Mouse (Mus musculus): Measurements from ENCODE around the gene Kmt5c. TPM values are rescaled to one million over a fixed set of nuclear protein-coding genes. Genes with fewer than 3 reads are reported as not detected.
A peak's percentile ranks its signal among the peaks of the same experiment; 100 is the strongest.

Kmt5c gene
- polyA plus RNA-seq, 1 experiment from 2014 or later = 88.1 TPM

- no peak overlapping the region for H3K4me3 ChIP-seq (ENCODE audit: low read depth, low read length)
- ATAC-seq (replicated peaks; ENCODE audit: low FRiP score) = no peak
- H3K36me3 ChIP-seq (ENCODE audit: control insufficient read depth, insufficient read depth, low read length) = no peaks in the 10 kb centered on the region
- WGBS = 93% methylated on average over 2 of the region's 2 CpGs
- H3K9ac ChIP-seq (ENCODE audit: low read length) = no peak overlapping the region
- H3K27me3 ChIP-seq (ENCODE audit: control insufficient read depth, insufficient read depth, low read length) = no peaks in the 10 kb centered on the region
- no peak overlapping the region for H3K4me2 ChIP-seq (ENCODE audit: low read depth, low read length, severe bottlenecking)
- H3K9me3 ChIP-seq (ENCODE audit: control insufficient read depth, low read length) = no peaks in the 10 kb centered on the region
- no peak overlapping the region for H3K27ac ChIP-seq (ENCODE audit: low read depth, low read length)
- DNase-seq (ENCODE audit: low spot score) = no peak
- H3K4me1 ChIP-seq (replicated peaks; ENCODE audit: control insufficient read depth, insufficient read depth, low read length) = peaks cover 10% of the 10 kb centered on the region
Observed at GRCm38 (mm10) chr7:4749169-4749568, 9.3 kb downstream of the Kmt5c start.

GRCm38 (mm10) chr7:4751971-4752820 is 12.3 kb downstream of the Kmt5c start:
- WGBS = 1% methylated on average over 30 of the region's 30 CpGs
- no peaks in the 10 kb centered on the region for H3K36me3 ChIP-seq (ENCODE audit: control insufficient read depth, insufficient read depth, low read length)

GRCm38 (mm10) chr7:4752821-4753570 is 13.1 kb downstream of the Kmt5c start, which contains the start of gene Cox6b2:
Gene Cox6b2 (minus strand): TSS chr7:4753094.
- H3K27ac ChIP-seq (ENCODE audit: low read depth, low read length) = 0 out of 2 replicates have a peak within 1 kb of the TSS, but pooled peaks have one; percentile 7
- ATAC-seq (replicated peaks; ENCODE audit: low FRiP score) = peak; percentile 94

More at GRCm38 (mm10) chr7:4751971-4752820, 12.3 kb downstream of the Kmt5c start:
- peak overlapping the region; percentile 41 for H3K4me2 ChIP-seq (ENCODE audit: low read depth, low read length, severe bottlenecking)
- DNase-seq (ENCODE audit: low spot score) = peak; percentile 85
- no peaks in the 10 kb centered on the region for H3K9me3 ChIP-seq (ENCODE audit: control insufficient read depth, low read length)
- peak overlapping the region; percentile 27; the same call in 1 of the 2 replicates for H3K9ac ChIP-seq (ENCODE audit: low read length)
- H3K27me3 ChIP-seq (ENCODE audit: control insufficient read depth, insufficient read depth, low read length) = no peaks in the 10 kb centered on the region
- H3K27ac ChIP-seq (ENCODE audit: low read depth, low read length) = 0 out of 2 replicates have a peak overlapping the region, but pooled peaks have one; percentile 7
- H3K4me3 ChIP-seq (ENCODE audit: low read depth, low read length) = peak overlapping the region; percentile 32
- peak; percentile 78 for ATAC-seq (replicated peaks; ENCODE audit: low FRiP score)
- H3K4me1 ChIP-seq (replicated peaks; ENCODE audit: control insufficient read depth, insufficient read depth, low read length) = peaks cover 10% of the 10 kb centered on the region

GRCm38 (mm10) chr7:4759670-4760069 is 19.8 kb downstream of the Kmt5c start:
- no peak overlapping the region for H3K4me2 ChIP-seq (ENCODE audit: low read depth, low read length, severe bottlenecking)
- no peak for ATAC-seq (replicated peaks; ENCODE audit: low FRiP score)
- H3K9ac ChIP-seq (ENCODE audit: low read length) = no peak overlapping the region
- 41% methylated on average over 1 of the region's 1 CpGs for WGBS
- 0 out of 2 replicates have a peak, but pooled peaks cover 1% of the 10 kb centered on the region for H3K4me1 ChIP-seq (replicated peaks; ENCODE audit: control insufficient read depth, insufficient read depth, low read length)
- no peaks in the 10 kb centered on the region for H3K36me3 ChIP-seq (ENCODE audit: control insufficient read depth, insufficient read depth, low read length)
- no peak overlapping the region; the same call in 1 of the 2 replicates for H3K27ac ChIP-seq (ENCODE audit: low read depth, low read length)
- peak; percentile 20 for DNase-seq (ENCODE audit: low spot score)
- no peaks in the 10 kb centered on the region for H3K9me3 ChIP-seq (ENCODE audit: control insufficient read depth, low read length)
- H3K27me3 ChIP-seq (ENCODE audit: control insufficient read depth, insufficient read depth, low read length) = no peaks in the 10 kb centered on the region
- H3K4me3 ChIP-seq (ENCODE audit: low read depth, low read length) = no peak overlapping the region

More at GRCm38 (mm10) chr7:4752821-4753570, 13.1 kb downstream of the Kmt5c start, which contains the start of gene Cox6b2:
- H3K4me2 ChIP-seq (ENCODE audit: low read depth, low read length, severe bottlenecking) = peak within 1 kb of the TSS; percentile 41
- peak within 1 kb of the TSS; percentile 27 for H3K9ac ChIP-seq (ENCODE audit: low read length)
- WGBS = 5% methylated on average over 24 of the region's 24 CpGs
- no peaks in the 10 kb centered on the region for H3K36me3 ChIP-seq (ENCODE audit: control insufficient read depth, insufficient read depth, low read length)
- peaks cover 10% of the 10 kb centered on the region for H3K4me1 ChIP-seq (replicated peaks; ENCODE audit: control insufficient read depth, insufficient read depth, low read length)
- H3K9me3 ChIP-seq (ENCODE audit: control insufficient read depth, low read length) = no peaks in the 10 kb centered on the region
- H3K27me3 ChIP-seq (ENCODE audit: control insufficient read depth, insufficient read depth, low read length) = no peaks in the 10 kb centered on the region
- H3K4me3 ChIP-seq (ENCODE audit: low read depth, low read length) = peak within 1 kb of the TSS; percentile 32
- DNase-seq (ENCODE audit: low spot score) = peak; percentile 94

- no peaks in the 10 kb centered on the region for H3K27me3 ChIP-seq (ENCODE audit: control insufficient read depth, insufficient read depth, low read length)
- no peaks in the 10 kb centered on the region for H3K9me3 ChIP-seq (ENCODE audit: control insufficient read depth, low read length)
- no peak for DNase-seq (ENCODE audit: low spot score)
- no peaks in the 10 kb centered on the region for H3K36me3 ChIP-seq (ENCODE audit: control insufficient read depth, insufficient read depth, low read length)
- WGBS = 10% methylated on average over 4 of the region's 4 CpGs
- peaks cover 12% of the 10 kb centered on the region for H3K4me1 ChIP-seq (replicated peaks; ENCODE audit: control insufficient read depth, insufficient read depth, low read length)
- no peak for ATAC-seq (replicated peaks; ENCODE audit: low FRiP score)
- no peak overlapping the region for H3K4me3 ChIP-seq (ENCODE audit: low read depth, low read length)
- H3K9ac ChIP-seq (ENCODE audit: low read length) = no peak overlapping the region
- H3K27ac ChIP-seq (ENCODE audit: low read depth, low read length) = no peak overlapping the region
- no peak overlapping the region for H3K4me2 ChIP-seq (ENCODE audit: low read depth, low read length, severe bottlenecking)
Observed at GRCm38 (mm10) chr7:4764946-4765710, 25.2 kb downstream of the Kmt5c start.

DNA sequence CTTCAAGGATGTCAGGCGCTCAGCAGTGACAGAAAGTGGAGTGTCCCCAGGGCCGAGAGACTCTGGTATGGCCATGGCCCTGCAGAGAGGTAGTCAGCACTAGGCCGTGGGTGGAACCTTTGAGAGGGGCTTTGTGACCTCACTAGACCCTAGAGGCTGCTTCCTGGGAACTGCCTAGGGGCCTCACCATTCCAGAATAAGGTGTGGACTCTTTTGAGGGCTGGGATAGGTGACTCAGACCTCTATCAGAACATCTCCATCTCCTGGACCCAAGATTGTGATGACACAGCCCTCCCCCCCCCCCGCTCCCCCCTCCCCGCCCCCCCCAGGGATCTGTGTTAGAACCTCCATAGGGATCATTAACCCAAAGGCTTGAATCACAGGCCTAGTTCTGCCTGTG is 31.3 kb downstream of the Kmt5c start, which contains the start of gene Fam71e2:
Gene Fam71e2, minus strand, starts transcription at position 101 of the 400 bp plus-strand sequence.
- ATAC-seq (replicated peaks; ENCODE audit: low FRiP score) = no peak
- no peak within 1 kb of the TSS for H3K4me3 ChIP-seq (ENCODE audit: low read depth, low read length)
- no peak within 1 kb of the TSS for H3K9ac ChIP-seq (ENCODE audit: low read length)
- 83% methylated on average over 3 of the region's 5 CpGs for WGBS
- DNase-seq (ENCODE audit: low spot score) = no peak
- H3K27ac ChIP-seq (ENCODE audit: low read depth, low read length) = no peak within 1 kb of the TSS
- H3K27me3 ChIP-seq (ENCODE audit: control insufficient read depth, insufficient read depth, low read length) = peaks cover 13% of the 10 kb centered on the region
- no peaks in the 10 kb centered on the region for H3K9me3 ChIP-seq (ENCODE audit: control insufficient read depth, low read length)
- H3K4me1 ChIP-seq (replicated peaks; ENCODE audit: control insufficient read depth, insufficient read depth, low read length) = no peaks in the 10 kb centered on the region
- no peaks in the 10 kb centered on the region for H3K36me3 ChIP-seq (ENCODE audit: control insufficient read depth, insufficient read depth, low read length)
- H3K4me2 ChIP-seq (ENCODE audit: low read depth, low read length, severe bottlenecking) = no peak within 1 kb of the TSS

DNA sequence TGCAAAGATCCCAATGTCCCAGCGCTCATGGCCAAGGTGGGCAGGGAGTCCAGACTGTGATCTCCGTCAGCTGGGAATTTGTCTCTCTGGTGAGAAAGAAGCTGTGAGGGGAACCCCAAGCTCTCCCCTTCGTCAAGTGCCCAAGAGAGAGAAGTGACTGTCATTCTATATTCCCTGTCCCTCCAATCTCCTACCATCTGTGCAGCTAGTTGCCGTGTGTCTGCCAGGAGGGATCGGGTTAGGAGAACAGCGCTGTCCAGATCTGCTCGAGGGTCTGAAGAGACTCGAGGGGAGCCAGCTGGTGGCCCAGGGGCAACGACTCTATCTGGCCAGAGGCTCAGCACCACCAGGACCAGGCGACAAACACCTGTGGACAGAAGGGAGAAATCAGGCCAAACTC is 36.2 kb downstream of the Kmt5c start:
- ATAC-seq (replicated peaks; ENCODE audit: low FRiP score) (no peak), DNase-seq (ENCODE audit: low spot score) (no peak)
- no peaks in the 10 kb centered on the region for H3K9me3 ChIP-seq (ENCODE audit: control insufficient read depth, low read length)
- H3K4me1 ChIP-seq (replicated peaks; ENCODE audit: control insufficient read depth, insufficient read depth, low read length) = 0 out of 2 replicates have a peak, but pooled peaks cover 5% of the 10 kb centered on the region
- 55% methylated on average over 10 of the region's 10 CpGs for WGBS
- H3K27me3 ChIP-seq (ENCODE audit: control insufficient read depth, insufficient read depth, low read length) = peaks cover 46% of the 10 kb centered on the region
- H3K36me3 ChIP-seq (ENCODE audit: control insufficient read depth, insufficient read depth, low read length) = no peaks in the 10 kb centered on the region
- H3K27ac ChIP-seq (ENCODE audit: low read depth, low read length) = no peak overlapping the region
- H3K4me2 ChIP-seq (ENCODE audit: low read depth, low read length, severe bottlenecking) = no peak overlapping the region
- H3K4me3 ChIP-seq (ENCODE audit: low read depth, low read length) = no peak overlapping the region
- H3K9ac ChIP-seq (ENCODE audit: low read length) = no peak overlapping the region
